Mouse (Mus musculus): ENCODE data around the gene Peli1. TPM values are rescaled to one million over a fixed set of nuclear protein-coding genes. Genes with fewer than 3 reads are reported as not detected.

The Peli1 gene
- polyA plus RNA-seq, 1 experiment from 2014 or later = 31.9 TPM

DNA sequence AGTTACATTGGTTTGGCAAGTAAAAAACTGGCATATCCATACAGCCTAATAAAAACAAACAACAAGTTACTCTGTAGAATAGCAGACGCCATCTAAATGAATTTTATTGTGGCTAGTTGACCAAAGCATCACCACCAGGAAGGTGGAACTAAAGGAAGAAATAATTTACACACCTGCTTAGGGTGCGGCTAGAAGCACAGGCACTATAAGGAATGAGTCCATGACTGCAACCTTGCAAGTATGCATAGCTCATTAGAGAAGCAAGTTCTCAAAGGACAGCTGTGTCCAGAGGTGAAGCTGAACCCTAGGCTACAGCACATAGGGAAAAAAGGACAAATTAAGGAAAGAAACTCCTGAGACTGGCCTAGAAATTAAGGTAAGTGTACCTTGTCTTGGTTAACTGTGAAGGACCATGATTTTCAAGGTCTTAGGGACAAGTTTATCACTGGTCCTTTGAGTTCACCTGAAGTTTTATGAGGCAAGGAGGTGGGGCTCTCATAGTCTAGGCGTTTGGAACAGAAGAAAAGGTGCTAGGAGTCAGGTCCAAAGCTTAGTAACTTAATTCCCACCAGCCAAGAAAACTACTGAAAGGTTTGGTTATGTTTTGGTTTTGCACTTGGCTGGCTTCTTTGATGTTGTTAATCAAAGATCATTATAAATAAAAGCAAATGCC is 25.7 kb downstream of the Peli1 start:
- ATAC-seq (replicated peaks; ENCODE audit: insufficient number of reproducible peaks, low FRiP score, low TSS enrichment) = no peak
- H3K9me3 ChIP-seq (replicated peaks; ENCODE audit: control insufficient read depth, low read length) = no peaks in the 10 kb centered on the region
- WGBS (ENCODE audit: insufficient replicate concordance) = 79% methylated on average over 3 of the region's 3 CpGs

DNA sequence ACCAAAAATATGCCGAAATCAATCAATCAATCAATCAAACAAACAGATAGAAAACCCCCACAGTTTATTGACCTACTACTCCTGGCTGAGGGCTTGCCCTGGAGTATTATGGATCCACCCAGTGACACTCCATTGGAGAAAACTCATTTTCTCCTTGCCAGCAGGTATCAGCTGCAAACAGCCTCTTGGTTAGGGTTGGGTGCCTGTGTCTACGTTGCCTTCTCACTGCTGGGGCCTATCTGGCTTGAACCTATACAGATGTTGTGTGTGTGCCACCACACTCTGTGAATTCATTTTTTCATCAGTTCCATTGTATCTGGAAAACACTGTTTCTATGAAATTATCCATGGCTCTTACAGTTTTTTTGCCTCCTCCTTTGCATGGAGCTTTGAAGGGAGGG is 30.6 kb downstream of the Peli1 start:
- Histone ChIP-seq H3K9ac (ENCODE audit: low read depth, low read length) (no peak overlapping the region), H3K27ac (ENCODE audit: low read depth, low read length) (no peak overlapping the region), H3K9me3 (replicated peaks; ENCODE audit: control insufficient read depth, low read length) (no peaks in the 10 kb centered on the region), H3K4me2 (no peak overlapping the region), H3K36me3 (ENCODE audit: control insufficient read depth, insufficient read depth, low read length) (no peaks in the 10 kb centered on the region), H3K27me3 (ENCODE audit: control insufficient read depth, insufficient read depth, low read length) (no peaks in the 10 kb centered on the region), H3K4me3 (ENCODE audit: low read depth, low read length) (no peak overlapping the region), H3K4me1 (ENCODE audit: control insufficient read depth, insufficient read depth, low read length) (0 out of 2 replicates have a peak, but pooled peaks cover 4% of the 10 kb centered on the region)
- WGBS (ENCODE audit: insufficient replicate concordance) = 78% methylated on average over 2 of the region's 2 CpGs
- no peak for ATAC-seq (replicated peaks; ENCODE audit: insufficient number of reproducible peaks, low FRiP score, low TSS enrichment)

More for the DNA sequence above, 25.7 kb downstream of the Peli1 start:
- Histone ChIP-seq H3K27me3 (ENCODE audit: control insufficient read depth, insufficient read depth, low read length) (no peaks in the 10 kb centered on the region), H3K27ac (ENCODE audit: low read depth, low read length) (no peak overlapping the region), H3K4me1 (ENCODE audit: control insufficient read depth, insufficient read depth, low read length) (no peaks in the 10 kb centered on the region), H3K4me3 (ENCODE audit: low read depth, low read length) (no peak overlapping the region), H3K4me2 (no peak overlapping the region), H3K9ac (ENCODE audit: low read depth, low read length) (no peak overlapping the region), H3K36me3 (ENCODE audit: control insufficient read depth, insufficient read depth, low read length) (no peaks in the 10 kb centered on the region)

DNA sequence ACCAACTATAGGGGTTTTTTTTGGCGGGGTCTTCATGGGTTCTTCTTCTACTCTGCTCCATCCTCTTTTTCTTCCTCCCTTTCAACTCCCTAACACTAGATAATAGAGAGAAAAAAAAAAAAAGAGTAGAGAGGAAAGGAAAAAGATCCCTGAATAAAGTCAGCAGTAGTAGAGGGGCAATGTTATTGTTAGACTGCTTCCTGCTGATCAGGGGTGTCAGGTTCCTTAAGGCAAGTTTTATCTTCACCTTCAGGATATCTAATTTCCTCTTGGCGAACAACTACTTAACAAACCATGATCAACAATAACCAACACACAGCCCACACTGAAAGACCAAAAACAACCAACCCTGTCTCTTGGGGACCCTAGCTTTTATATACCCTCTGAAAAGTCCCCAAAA is 31.3 kb downstream of the Peli1 start:
- no peak for ATAC-seq (replicated peaks; ENCODE audit: insufficient number of reproducible peaks, low FRiP score, low TSS enrichment)
- no peak overlapping the region for H3K4me3 ChIP-seq (ENCODE audit: low read depth, low read length)
- 0 out of 2 replicates have a peak, but pooled peaks cover 4% of the 10 kb centered on the region for H3K4me1 ChIP-seq (ENCODE audit: control insufficient read depth, insufficient read depth, low read length)
- no peaks in the 10 kb centered on the region for H3K36me3 ChIP-seq (ENCODE audit: control insufficient read depth, insufficient read depth, low read length)
- WGBS (ENCODE audit: insufficient replicate concordance) = 49% methylated on average over 2 of the region's 2 CpGs
- no peak overlapping the region for H3K9ac ChIP-seq (ENCODE audit: low read depth, low read length)
- H3K9me3 ChIP-seq (replicated peaks; ENCODE audit: control insufficient read depth, low read length) = no peaks in the 10 kb centered on the region
- no peaks in the 10 kb centered on the region for H3K27me3 ChIP-seq (ENCODE audit: control insufficient read depth, insufficient read depth, low read length)
- H3K4me2 ChIP-seq = no peak overlapping the region
- H3K27ac ChIP-seq (ENCODE audit: low read depth, low read length) = no peak overlapping the region

DNA sequence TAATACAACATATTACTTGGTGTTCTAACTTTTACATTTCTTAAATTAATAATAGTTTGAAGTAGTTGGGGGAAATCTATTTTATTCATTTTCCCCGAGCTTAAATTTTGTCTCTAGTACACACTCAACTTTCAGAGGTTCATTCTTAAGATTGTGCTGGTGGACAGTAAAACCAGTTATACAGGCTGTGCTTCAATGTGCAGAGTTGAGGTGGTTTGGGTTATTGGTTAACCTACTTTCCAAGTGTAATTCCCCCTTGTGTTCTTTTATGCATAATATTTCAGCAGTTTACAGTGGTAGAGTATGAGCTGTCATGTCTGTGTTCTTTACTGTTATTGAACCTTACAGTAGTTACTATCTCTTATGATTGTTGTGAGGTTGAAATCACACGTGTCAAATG is 40.6 kb downstream of the Peli1 start:
- Histone ChIP-seq H3K9me3 (replicated peaks; ENCODE audit: control insufficient read depth, low read length) (no peaks in the 10 kb centered on the region), H3K27ac (ENCODE audit: low read depth, low read length) (no peak overlapping the region), H3K4me2 (no peak overlapping the region), H3K27me3 (ENCODE audit: control insufficient read depth, insufficient read depth, low read length) (no peaks in the 10 kb centered on the region), H3K9ac (ENCODE audit: low read depth, low read length) (no peak overlapping the region), H3K4me3 (ENCODE audit: low read depth, low read length) (no peak overlapping the region), H3K36me3 (ENCODE audit: control insufficient read depth, insufficient read depth, low read length) (peaks cover 3% of the 10 kb centered on the region; the same call in 1 of the 2 replicates), H3K4me1 (ENCODE audit: control insufficient read depth, insufficient read depth, low read length) (no peaks in the 10 kb centered on the region)
- WGBS (ENCODE audit: insufficient replicate concordance) = 77% methylated on average over 2 of the region's 2 CpGs
- ATAC-seq (replicated peaks; ENCODE audit: insufficient number of reproducible peaks, low FRiP score, low TSS enrichment) = no peak

DNA sequence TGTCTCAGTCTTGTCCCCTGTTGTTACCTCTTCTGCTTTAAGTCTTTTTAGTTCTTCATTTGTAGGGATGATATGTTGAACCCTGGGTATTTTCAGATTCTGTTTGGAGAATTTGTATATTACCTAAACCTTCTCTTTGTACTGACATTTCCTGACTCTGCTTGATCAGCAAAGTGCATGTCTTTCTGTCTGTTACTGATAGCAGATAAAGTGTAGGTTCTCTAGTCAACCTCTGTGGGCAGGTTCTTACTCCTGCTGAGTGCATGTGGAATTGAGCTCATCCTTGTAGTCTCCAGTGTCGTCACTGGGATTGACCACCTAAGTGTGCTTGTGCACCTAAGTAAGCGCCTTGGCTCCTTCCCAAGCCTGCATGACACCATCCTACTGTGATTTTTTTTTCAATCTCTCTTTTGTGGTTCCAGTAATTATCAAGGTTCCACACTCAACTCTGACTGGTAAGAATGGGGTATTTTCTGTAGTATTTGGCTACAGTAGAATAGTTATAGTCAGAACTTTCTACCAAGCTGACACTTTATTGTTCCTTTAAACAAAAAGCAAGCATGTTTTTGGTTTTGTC is 43.9 kb downstream of the Peli1 start:
- Histone ChIP-seq H3K9me3 (replicated peaks; ENCODE audit: control insufficient read depth, low read length) (no peaks in the 10 kb centered on the region), H3K4me2 (no peak overlapping the region), H3K4me1 (ENCODE audit: control insufficient read depth, insufficient read depth, low read length) (no peaks in the 10 kb centered on the region), H3K27me3 (ENCODE audit: control insufficient read depth, insufficient read depth, low read length) (no peaks in the 10 kb centered on the region), H3K4me3 (ENCODE audit: low read depth, low read length) (no peak overlapping the region), H3K36me3 (ENCODE audit: control insufficient read depth, insufficient read depth, low read length) (peaks cover 3% of the 10 kb centered on the region; the same call in 1 of the 2 replicates), H3K9ac (ENCODE audit: low read depth, low read length) (no peak overlapping the region), H3K27ac (ENCODE audit: low read depth, low read length) (no peak overlapping the region)
- WGBS (ENCODE audit: insufficient replicate concordance) = 82% methylated on average over 2 of the region's 2 CpGs
- no peak for ATAC-seq (replicated peaks; ENCODE audit: insufficient number of reproducible peaks, low FRiP score, low TSS enrichment)

DNA sequence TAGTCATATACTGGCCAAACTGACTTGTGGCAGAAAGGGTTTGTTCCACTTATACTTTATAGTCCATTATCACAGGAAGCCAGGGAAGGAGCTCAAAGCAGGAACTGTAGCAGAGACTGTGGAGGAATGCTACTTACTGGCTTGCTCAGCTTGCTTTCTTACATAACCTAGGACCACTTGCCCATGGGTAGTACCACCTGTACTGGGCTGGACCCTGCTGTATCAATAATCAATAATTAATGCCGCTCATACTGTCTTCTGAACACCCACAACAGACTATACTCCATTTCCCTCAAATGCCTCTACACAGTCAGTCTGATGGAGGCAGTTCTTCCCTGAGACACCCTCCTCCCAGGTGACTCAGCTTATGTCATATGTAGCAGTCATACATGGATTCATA is 48.4 kb downstream of the Peli1 start:
- no peak for ATAC-seq (replicated peaks; ENCODE audit: insufficient number of reproducible peaks, low FRiP score, low TSS enrichment)
- H3K9me3 ChIP-seq (replicated peaks; ENCODE audit: control insufficient read depth, low read length) = no peaks in the 10 kb centered on the region
- H3K4me1 ChIP-seq (ENCODE audit: control insufficient read depth, insufficient read depth, low read length) = no peaks in the 10 kb centered on the region
- no peak overlapping the region for H3K4me3 ChIP-seq (ENCODE audit: low read depth, low read length)
- 92% methylated on average over 1 of the region's 1 CpGs for WGBS (ENCODE audit: insufficient replicate concordance)
- no peak overlapping the region for H3K27ac ChIP-seq (ENCODE audit: low read depth, low read length)
- H3K9ac ChIP-seq (ENCODE audit: low read depth, low read length) = no peak overlapping the region
- no peaks in the 10 kb centered on the region for H3K27me3 ChIP-seq (ENCODE audit: control insufficient read depth, insufficient read depth, low read length)
- peaks cover 7% of the 10 kb centered on the region; the same call in 1 of the 2 replicates for H3K36me3 ChIP-seq (ENCODE audit: control insufficient read depth, insufficient read depth, low read length)
- H3K4me2 ChIP-seq = no peak overlapping the region

DNA sequence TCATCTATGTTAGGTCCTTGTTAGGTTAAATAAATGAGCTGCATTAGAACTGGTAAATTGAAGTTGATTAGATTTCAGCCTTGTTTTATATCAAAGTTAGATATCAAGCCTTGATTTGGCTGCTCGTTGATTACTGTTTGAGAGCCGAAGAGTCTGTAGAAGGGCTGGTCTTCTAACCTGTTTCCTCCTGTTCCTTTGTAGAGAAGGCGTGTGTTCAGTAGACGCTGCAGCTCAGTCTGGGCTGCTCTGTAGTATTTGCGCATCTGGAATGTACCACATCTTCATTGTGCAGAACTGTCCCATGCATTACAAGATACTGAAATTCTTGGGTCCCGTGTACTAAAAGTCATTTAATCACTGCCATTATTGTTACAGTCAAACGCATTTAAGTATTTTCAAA is 50.2 kb downstream of the Peli1 start:
- Histone ChIP-seq H3K9ac (ENCODE audit: low read depth, low read length) (no peak overlapping the region), H3K4me3 (ENCODE audit: low read depth, low read length) (no peak overlapping the region), H3K27me3 (ENCODE audit: control insufficient read depth, insufficient read depth, low read length) (no peaks in the 10 kb centered on the region), H3K27ac (ENCODE audit: low read depth, low read length) (no peak overlapping the region), H3K4me1 (ENCODE audit: control insufficient read depth, insufficient read depth, low read length) (no peaks in the 10 kb centered on the region), H3K9me3 (replicated peaks; ENCODE audit: control insufficient read depth, low read length) (no peaks in the 10 kb centered on the region), H3K36me3 (ENCODE audit: control insufficient read depth, insufficient read depth, low read length) (peaks cover 8% of the 10 kb centered on the region; the same call in 1 of the 2 replicates), H3K4me2 (no peak overlapping the region)
- WGBS (ENCODE audit: insufficient replicate concordance) = 89% methylated on average over 7 of the region's 7 CpGs
- no peak for ATAC-seq (replicated peaks; ENCODE audit: insufficient number of reproducible peaks, low FRiP score, low TSS enrichment)

DNA sequence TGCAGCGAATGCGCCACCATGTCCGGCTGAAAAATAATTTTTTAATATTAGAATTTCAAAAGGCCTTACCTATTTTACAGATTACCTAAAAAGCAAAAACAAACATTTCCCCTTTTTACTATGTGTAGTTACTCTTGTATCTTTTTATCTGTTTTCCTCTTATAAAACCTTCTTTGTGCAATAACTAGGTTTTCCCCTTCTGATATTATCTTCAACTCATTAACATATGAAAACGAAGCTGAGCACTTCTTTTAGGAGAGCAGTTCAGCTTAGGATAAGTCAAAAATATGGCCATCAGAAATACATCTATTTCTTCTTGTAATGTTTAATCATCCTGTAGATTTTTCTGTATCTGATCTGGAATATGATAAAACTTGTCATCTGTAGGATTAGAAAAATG is 50.7 kb downstream of the Peli1 start:
- no peaks in the 10 kb centered on the region for H3K27me3 ChIP-seq (ENCODE audit: control insufficient read depth, insufficient read depth, low read length)
- ATAC-seq (replicated peaks; ENCODE audit: insufficient number of reproducible peaks, low FRiP score, low TSS enrichment) = no peak
- H3K4me3 ChIP-seq (ENCODE audit: low read depth, low read length) = no peak overlapping the region
- 90% methylated on average over 4 of the region's 4 CpGs for WGBS (ENCODE audit: insufficient replicate concordance)
- no peak overlapping the region for H3K9ac ChIP-seq (ENCODE audit: low read depth, low read length)
- H3K9me3 ChIP-seq (replicated peaks; ENCODE audit: control insufficient read depth, low read length) = no peaks in the 10 kb centered on the region
- H3K4me1 ChIP-seq (ENCODE audit: control insufficient read depth, insufficient read depth, low read length) = no peaks in the 10 kb centered on the region
- H3K27ac ChIP-seq (ENCODE audit: low read depth, low read length) = no peak overlapping the region
- H3K4me2 ChIP-seq = no peak overlapping the region
- H3K36me3 ChIP-seq (ENCODE audit: control insufficient read depth, insufficient read depth, low read length) = peaks cover 11% of the 10 kb centered on the region; the same call in 1 of the 2 replicates

DNA sequence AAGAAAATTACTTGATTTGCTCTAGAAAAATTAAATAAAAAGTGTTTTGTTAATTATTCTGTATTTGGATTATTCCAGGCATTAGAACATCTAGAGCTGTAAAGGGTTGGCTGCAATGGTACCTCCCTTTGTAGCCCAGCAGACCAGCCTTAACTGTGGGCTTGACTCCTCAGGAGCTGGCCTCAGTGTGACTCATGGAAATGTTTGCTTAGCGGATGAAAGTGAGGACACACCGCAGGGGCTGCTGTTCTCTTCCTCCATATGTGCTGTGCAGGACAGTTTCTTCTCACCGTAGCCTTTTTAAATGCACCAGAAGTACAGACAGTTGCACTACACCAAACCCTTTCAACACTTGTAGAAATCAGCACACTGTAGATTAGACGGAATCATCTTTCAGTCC is 58.4 kb downstream of the Peli1 start:
- no peak overlapping the region for H3K4me2 ChIP-seq
- no peaks in the 10 kb centered on the region for H3K4me1 ChIP-seq (ENCODE audit: control insufficient read depth, insufficient read depth, low read length)
- H3K36me3 ChIP-seq (ENCODE audit: control insufficient read depth, insufficient read depth, low read length) = peaks cover 25% of the 10 kb centered on the region
- ATAC-seq (replicated peaks; ENCODE audit: insufficient number of reproducible peaks, low FRiP score, low TSS enrichment) = no peak
- H3K27ac ChIP-seq (ENCODE audit: low read depth, low read length) = no peak overlapping the region
- H3K9ac ChIP-seq (ENCODE audit: low read depth, low read length) = no peak overlapping the region
- WGBS (ENCODE audit: insufficient replicate concordance) = 69% methylated on average over 4 of the region's 4 CpGs
- H3K27me3 ChIP-seq (ENCODE audit: control insufficient read depth, insufficient read depth, low read length) = no peaks in the 10 kb centered on the region
- no peak overlapping the region for H3K4me3 ChIP-seq (ENCODE audit: low read depth, low read length)
- no peaks in the 10 kb centered on the region for H3K9me3 ChIP-seq (replicated peaks; ENCODE audit: control insufficient read depth, low read length)

Measured in heart, embryonic 11.5 days (tissue).